Mouse (Mus musculus) cerebellum, adult (tissue): ENCODE data around the gene Adamts9.

ENCODE experiments used
- ATAC-seq: cut with Nextera tagmentation; 2 replicates; pipeline ENCODE4 v1.9.2; 2017; ENCODE audit warnings: mild to moderate bottlenecking, moderate library complexity, mixed read lengths; ENCODE audit not compliant: insufficient number of reproducible peaks, low FRiP score, low TSS enrichment

The Adamts9 gene

GRCm38 (mm10) chr6:92749420-92749819, 193.9 kb downstream of the Adamts9 start:
- no peak for ATAC-seq

GRCm38 (mm10) chr6:92743605-92744004, 199.7 kb downstream of the Adamts9 start:
- peak; percentile 36; the same call in 1 of the 2 replicates for ATAC-seq

DNA sequence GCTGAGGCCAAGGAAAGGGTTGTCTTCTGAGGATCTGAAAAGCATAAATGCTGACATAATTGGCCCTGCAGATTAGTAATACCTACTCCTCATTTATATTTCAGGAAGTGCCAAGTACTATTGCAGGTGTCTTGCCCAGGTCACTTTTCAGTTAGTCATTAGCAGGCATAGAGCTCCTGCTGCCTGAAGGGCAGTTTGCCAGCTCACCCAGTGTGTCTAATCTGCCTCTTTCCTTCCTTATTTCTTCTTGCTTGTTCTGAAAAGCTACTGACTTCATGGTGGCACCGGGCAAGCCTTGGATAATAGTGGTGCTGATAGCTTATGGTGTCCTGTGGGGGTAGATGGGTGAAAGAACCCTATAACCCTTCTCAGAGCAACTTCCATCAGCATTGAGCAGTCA, 206.2 kb downstream of the Adamts9 start:
- no peak for ATAC-seq

- ATAC-seq, result no peak
Observed at GRCm38 (mm10) chr6:92733651-92734050, 209.6 kb downstream of the Adamts9 start.

DNA sequence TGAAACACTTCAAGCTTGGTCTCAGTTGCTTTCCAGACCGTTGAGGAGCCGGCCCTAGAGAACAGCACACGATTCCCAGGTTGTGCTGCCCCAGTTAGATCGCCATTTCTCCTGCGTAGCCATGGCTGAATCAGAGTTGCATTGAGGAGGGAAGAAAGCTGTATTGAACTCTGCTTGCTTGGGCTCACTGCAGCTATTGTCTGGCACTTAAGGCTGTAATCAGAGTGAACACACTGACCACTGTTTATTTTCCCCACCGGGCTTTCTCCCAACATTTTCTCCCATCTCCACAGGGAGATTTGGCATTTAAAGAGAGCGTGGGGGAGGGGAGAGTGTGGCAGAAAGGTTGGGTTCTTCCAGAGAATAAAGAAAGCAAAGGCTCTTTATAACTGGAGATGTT, 214.8 kb downstream of the Adamts9 start:
- ATAC-seq, result 0 out of 2 replicates have a peak, but pooled peaks have one; percentile 16

- peak; percentile 54; the same call in 1 of the 2 replicates for ATAC-seq
Observed at GRCm38 (mm10) chr6:92728084-92728483, 215.2 kb downstream of the Adamts9 start.

- no peak for ATAC-seq
Observed at GRCm38 (mm10) chr6:92727351-92727986, 215.8 kb downstream of the Adamts9 start.

- no peak for ATAC-seq
Observed at GRCm38 (mm10) chr6:92726121-92726520, 217.2 kb downstream of the Adamts9 start.

DNA sequence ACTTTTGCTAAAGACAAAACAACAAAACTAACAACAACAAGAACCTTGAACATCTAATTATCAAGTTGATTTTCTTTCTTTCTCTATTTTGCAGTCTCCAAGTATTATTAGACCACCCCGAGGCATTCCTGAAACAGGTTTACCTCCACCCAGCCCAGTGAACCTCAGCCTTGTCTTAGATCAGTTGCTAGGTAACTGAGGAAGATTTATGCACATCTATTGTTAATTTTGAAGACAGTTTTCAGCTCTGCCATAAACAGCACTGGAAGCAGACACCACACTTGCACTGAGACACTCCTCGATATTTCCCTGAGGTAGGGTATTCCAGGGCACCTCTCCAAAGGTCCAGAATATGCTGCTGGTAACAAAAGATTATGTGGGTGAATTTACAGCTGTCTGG, 218.9 kb downstream of the Adamts9 start:
- ATAC-seq, result no peak
